Mouse (Mus musculus) forebrain, embryonic 11.5 days (tissue): ENCODE data around the gene Iqck. TPM values are rescaled to one million over a fixed set of nuclear protein-coding genes. Genes with fewer than 3 reads are reported as not detected.

Experiments used
- ATAC-seq: fragments of 200-750 bp; cut with Nextera tagmentation; replicated peaks from 2 replicates; pipeline ENCODE4 v1.8.0; 2017; ENCODE audit warnings: moderate TSS enrichment; ENCODE audit not compliant: low FRiP score
- DNase-seq: peaks from one replicate; pipeline ENCODE4 v3.0.0-alpha.2; 2017; ENCODE audit warnings: low spot score
- H3K27ac ChIP-seq: fragments of 300-500 bp; sonication (generic); 2 replicates; pipeline ENCODE4 v1.5.1; 2014; ENCODE audit warnings: low read depth, low read length
- H3K27me3 ChIP-seq: fragments of 300-500 bp; sonication (generic); 2 replicates; pipeline ENCODE4 v1.6.1; 2014; ENCODE audit warnings: mild to moderate bottlenecking, low read length, mixed read lengths; ENCODE audit not compliant: control insufficient read depth, insufficient read depth
- H3K36me3 ChIP-seq: fragments of 300-500 bp; sonication (generic); 2 replicates; pipeline ENCODE4 v1.6.1; 2014; ENCODE audit warnings: mild to moderate bottlenecking, low read length, moderate library complexity, mixed read lengths; ENCODE audit not compliant: control insufficient read depth, insufficient read depth
- H3K4me1 ChIP-seq: fragments of 300-500 bp; sonication (generic); replicated peaks from 2 replicates; pipeline ENCODE4 v1.6.1; 2014; ENCODE audit warnings: low read length, mixed read lengths; ENCODE audit not compliant: control insufficient read depth, insufficient read depth
- H3K4me2 ChIP-seq: fragments of 300-500 bp; sonication (generic); 2 replicates; pipeline ENCODE4 v1.6.1; 2014; ENCODE audit warnings: low read depth, mild to moderate bottlenecking, low read length, moderate library complexity, mixed read lengths; ENCODE audit not compliant: severe bottlenecking
- H3K4me3 ChIP-seq: fragments of 300-500 bp; sonication (generic); 2 replicates; pipeline ENCODE4 v1.5.1; 2014; ENCODE audit warnings: low read depth, low read length
- H3K9ac ChIP-seq: fragments of 300-500 bp; sonication (generic); 2 replicates; pipeline ENCODE4 v1.6.1; 2014; ENCODE audit warnings: low read length
- H3K9me3 ChIP-seq: fragments of 300-500 bp; sonication (generic); 2 replicates; pipeline ENCODE4 v1.6.1; 2016; ENCODE audit warnings: low read length, mixed read lengths; ENCODE audit not compliant: control insufficient read depth
- WGBS: fragments of 180-500 bp; shearing (Covaris S2); extraction: QIAGEN DNeasy Blood & Tissue Kit; methylation state at CpG from one replicate; pipeline ENCODE4 v1.1.7; 2014; 5-methylcytosine and 5-hydroxymethylcytosine counted together
- polyA plus RNA-seq: library from polyadenylated mRNA; unstranded; fragments of >200 nt; fragmentation: Nextera tagmentation; extraction: Ambion mirVana; gene quantifications from 2 replicates; pipeline ENCODE4 v1.2.1, GENCODE M21; 2014

Gene Iqck
- polyA plus RNA-seq, 1 experiment from 2014 or later: 2.8 TPM

DNA sequence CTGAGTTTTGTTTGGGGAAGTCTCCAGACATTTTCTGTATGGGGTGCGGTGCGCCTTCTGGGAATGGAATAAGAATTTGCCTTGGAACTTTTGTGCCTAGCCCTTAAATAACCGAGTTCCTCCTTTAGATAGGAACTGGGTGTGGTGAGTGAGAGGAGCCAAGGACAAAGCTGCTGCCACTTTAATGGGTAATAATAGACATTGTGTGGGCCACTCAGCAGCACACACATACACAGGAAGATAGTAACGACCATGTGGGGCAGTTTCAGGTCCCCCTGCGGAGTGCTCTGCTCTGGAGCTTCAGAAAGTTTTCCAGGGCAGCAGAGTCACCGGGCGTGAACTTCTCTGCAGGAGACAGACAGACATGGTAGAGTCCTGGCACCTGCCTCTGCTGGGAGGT is 34.2 kb upstream of the Iqck start:
- no peak overlapping the region for H3K4me3 ChIP-seq
- H3K36me3 ChIP-seq: no peaks in the 10 kb centered on the region
- no peaks in the 10 kb centered on the region for H3K4me1 ChIP-seq
- DNase-seq (no peak), ATAC-seq (no peak)
- no peak overlapping the region for H3K4me2 ChIP-seq
- 79% methylated on average over 7 of the region's 7 CpGs for WGBS
- no peak overlapping the region for H3K27ac ChIP-seq
- H3K9ac ChIP-seq: no peak overlapping the region
- H3K9me3 ChIP-seq: no peaks in the 10 kb centered on the region
- H3K27me3 ChIP-seq: no peaks in the 10 kb centered on the region

DNA sequence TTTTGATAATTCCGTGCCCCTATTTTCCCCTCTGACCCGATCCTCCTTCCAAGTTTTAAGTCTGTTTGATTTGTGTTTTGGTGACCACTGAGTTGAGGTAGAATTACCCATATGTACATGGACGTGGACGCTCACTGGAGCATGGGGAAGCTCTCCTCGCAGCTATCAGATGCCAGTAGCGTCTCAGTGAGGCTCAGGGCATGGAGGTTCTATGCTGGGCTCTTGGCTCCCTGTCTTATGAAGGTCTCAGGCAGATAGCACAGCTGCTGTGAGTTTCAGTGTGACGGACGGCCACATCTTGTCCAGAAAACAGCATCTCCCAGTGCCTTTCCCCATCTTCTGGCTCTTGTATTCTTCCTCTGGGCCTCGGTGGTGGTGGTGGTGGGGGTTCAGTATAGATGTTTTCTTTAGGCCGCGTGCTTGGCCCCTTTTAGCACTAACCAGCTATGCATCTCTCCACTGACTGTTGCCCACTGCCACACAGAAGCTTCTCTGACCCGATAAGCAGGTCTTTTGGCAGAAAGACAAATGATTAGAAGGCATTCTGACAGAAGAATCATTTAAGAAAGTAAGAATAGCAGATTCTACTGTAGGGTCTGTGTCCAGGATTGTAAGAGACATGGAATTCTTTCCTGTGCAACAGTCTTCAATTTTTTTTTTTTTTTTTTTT is 33.5 kb upstream of the Iqck start:
- no peak overlapping the region for H3K27ac ChIP-seq
- DNase-seq (no peak), ATAC-seq (no peak)
- H3K4me3 ChIP-seq: no peak overlapping the region
- no peaks in the 10 kb centered on the region for H3K4me1 ChIP-seq
- H3K4me2 ChIP-seq: no peak overlapping the region
- no peaks in the 10 kb centered on the region for H3K27me3 ChIP-seq
- H3K36me3 ChIP-seq: no peaks in the 10 kb centered on the region
- H3K9me3 ChIP-seq: no peaks in the 10 kb centered on the region
- WGBS: 92% methylated on average over 12 of the region's 12 CpGs
- H3K9ac ChIP-seq: no peak overlapping the region

DNA sequence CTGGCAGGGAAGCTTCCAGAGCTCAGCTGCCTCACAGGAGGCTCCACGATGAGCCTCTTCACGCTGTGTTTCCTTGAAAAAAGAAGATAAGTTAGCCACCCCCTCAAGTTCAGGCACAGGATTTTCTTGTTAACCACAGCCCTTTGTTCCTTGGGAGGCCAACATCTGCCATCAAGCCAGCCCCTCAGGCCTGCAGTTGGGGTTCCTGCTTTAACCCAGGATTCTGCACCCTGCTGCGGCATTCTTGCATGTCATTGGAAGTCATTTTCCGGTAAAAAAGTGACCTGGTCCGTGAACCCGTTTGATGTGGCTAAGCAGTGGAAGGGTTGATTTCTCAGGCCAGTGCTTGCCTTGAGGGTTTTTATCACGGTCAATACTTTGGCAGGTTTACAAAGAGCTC is 31.1 kb upstream of the Iqck start:
- H3K9ac ChIP-seq: no peak overlapping the region
- no peaks in the 10 kb centered on the region for H3K9me3 ChIP-seq
- no peaks in the 10 kb centered on the region for H3K27me3 ChIP-seq
- H3K4me2 ChIP-seq: no peak overlapping the region
- ATAC-seq (no peak), DNase-seq (no peak)
- no peaks in the 10 kb centered on the region for H3K36me3 ChIP-seq
- peaks cover 4% of the 10 kb centered on the region for H3K4me1 ChIP-seq
- H3K27ac ChIP-seq: no peak overlapping the region
- 65% methylated on average over 7 of the region's 7 CpGs for whole genome bisulfite sequencing
- H3K4me3 ChIP-seq: no peak overlapping the region

DNA sequence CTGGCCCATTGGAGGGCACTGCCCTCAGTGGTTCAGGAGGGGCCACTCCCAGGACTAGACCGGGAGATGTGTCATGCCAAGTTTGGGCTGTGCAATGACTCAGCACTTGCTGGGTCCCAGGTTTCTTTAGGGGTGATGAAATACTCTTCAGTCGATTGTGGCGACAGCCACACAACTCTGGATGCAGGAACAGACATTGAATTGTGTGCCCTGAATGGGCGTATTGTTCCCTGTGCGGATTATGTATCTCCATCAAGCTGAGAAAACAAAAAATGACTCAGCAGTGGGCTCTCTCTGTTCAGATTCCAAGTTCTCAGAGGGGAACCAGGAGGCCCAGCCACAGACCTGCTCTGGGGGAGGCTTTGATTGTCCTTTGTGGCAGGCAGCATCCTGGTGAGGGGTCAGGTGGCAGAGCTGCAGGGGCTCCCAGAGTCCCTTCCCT is 27.6 kb upstream of the Iqck start:
- Histone ChIP-seq H3K4me2 (no peak overlapping the region), H3K4me1 (peaks cover 4% of the 10 kb centered on the region), H3K27ac (peak overlapping the region; percentile 25; the same call in 1 of the 2 replicates), H3K9ac (no peak overlapping the region), H3K9me3 (no peaks in the 10 kb centered on the region), H3K36me3 (no peaks in the 10 kb centered on the region), H3K27me3 (no peaks in the 10 kb centered on the region), H3K4me3 (no peak overlapping the region)
- ATAC-seq: peak; percentile 71; the same call in 1 of the 2 replicates
- WGBS: 15% methylated on average over 5 of the region's 5 CpGs
- no peak for DNase-seq

DNA sequence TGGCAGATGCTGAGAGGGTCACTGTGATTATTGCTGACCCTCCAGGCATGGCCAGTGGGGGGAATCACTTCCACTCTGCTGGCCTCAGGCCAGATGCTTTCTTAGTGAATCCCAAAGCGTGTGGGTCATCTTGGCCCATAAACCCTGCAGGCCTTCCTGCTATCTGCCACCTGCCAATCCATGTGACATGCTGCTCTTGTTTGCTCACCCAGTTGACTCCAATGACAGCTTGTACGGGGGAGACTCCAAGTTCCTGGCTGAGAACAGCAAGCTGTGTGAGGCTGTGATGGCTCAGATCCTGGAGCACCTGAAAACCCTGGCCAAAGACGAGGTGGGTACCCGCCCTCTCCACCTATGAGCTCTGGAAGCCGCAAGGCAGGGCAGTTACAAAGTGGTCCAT is 17.7 kb upstream of the Iqck start:
- ATAC-seq: no peak
- no peak overlapping the region for H3K4me3 ChIP-seq
- no peak overlapping the region for H3K27ac ChIP-seq
- no peaks in the 10 kb centered on the region for H3K27me3 ChIP-seq
- H3K9me3 ChIP-seq: no peaks in the 10 kb centered on the region
- DNase-seq: no peak
- H3K4me2 ChIP-seq: no peak overlapping the region
- H3K4me1 ChIP-seq: no peaks in the 10 kb centered on the region
- H3K9ac ChIP-seq: no peak overlapping the region
- whole genome bisulfite sequencing: 90% methylated on average over 5 of the region's 5 CpGs
- peaks cover 4% of the 10 kb centered on the region for H3K36me3 ChIP-seq

DNA sequence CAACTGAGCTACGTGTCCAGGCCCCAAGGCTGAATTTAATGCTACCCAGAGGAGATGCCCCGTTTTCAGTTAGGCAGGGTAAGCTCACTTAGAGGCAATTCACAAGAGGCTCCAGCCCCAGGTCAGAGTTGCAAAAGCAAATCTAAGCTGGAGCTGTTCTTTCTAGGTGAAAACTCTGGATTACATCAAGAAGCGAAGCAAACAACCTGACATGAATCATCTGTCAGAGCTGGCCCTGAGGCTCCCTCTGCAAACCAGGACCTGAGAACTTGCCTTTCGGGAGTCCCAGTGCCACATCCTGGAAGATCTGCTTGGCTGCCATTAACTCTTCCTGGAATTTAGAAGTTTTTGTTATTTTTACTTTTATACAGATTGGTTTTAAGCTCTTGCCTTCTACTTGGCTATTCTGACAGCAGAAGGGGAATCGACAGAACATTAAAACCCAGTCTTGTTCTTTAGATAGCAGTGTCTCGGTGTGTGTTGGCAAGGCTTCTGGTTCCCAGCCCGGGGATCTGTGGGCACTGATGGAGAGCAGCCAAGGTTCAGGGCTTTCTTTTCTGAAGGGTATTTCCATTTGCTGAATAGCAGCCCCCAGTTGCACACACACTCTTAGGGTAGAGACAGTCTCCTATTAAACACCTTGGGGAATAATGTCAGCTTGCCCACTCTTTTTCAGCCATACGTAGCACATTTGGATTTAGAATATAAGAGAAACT is 14.4 kb upstream of the Iqck start:
- Histone ChIP-seq H3K4me1 (no peaks in the 10 kb centered on the region), H3K27me3 (no peaks in the 10 kb centered on the region), H3K27ac (no peak overlapping the region), H3K4me2 (no peak overlapping the region), H3K9ac (no peak overlapping the region), H3K9me3 (no peaks in the 10 kb centered on the region), H3K36me3 (peaks cover 8% of the 10 kb centered on the region), H3K4me3 (no peak overlapping the region)
- no peak for DNase-seq
- 89% methylated on average over 8 of the region's 8 CpGs for WGBS
- no peak for ATAC-seq

DNA sequence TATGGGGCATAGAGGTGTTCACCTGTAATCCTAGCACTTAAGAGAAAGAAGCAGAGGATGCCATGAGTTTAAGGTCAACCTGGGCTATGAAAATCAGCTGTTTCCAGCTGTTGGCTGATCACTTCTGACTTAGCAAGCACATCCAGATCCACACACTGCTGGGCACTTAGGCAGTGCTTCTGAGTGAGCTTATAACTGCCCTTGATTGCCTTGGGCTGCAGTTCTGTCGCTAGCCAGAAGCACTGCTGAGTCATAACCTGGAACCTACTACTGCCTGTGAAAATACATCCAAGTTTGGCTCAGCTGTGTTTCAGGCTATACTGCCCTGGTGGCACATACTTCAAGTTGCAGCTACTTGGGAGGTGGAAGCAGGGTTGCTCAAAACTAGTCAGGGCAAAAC is 13.8 kb upstream of the Iqck start:
- peaks cover 8% of the 10 kb centered on the region for H3K36me3 ChIP-seq
- H3K4me3 ChIP-seq: no peak overlapping the region
- no peaks in the 10 kb centered on the region for H3K27me3 ChIP-seq
- H3K4me1 ChIP-seq: no peaks in the 10 kb centered on the region
- H3K27ac ChIP-seq: no peak overlapping the region
- DNase-seq (no peak), ATAC-seq (no peak)
- H3K4me2 ChIP-seq: no peak overlapping the region
- no peak overlapping the region for H3K9ac ChIP-seq
- 85% methylated on average over 1 of the region's 1 CpGs for WGBS
- no peaks in the 10 kb centered on the region for H3K9me3 ChIP-seq

DNA sequence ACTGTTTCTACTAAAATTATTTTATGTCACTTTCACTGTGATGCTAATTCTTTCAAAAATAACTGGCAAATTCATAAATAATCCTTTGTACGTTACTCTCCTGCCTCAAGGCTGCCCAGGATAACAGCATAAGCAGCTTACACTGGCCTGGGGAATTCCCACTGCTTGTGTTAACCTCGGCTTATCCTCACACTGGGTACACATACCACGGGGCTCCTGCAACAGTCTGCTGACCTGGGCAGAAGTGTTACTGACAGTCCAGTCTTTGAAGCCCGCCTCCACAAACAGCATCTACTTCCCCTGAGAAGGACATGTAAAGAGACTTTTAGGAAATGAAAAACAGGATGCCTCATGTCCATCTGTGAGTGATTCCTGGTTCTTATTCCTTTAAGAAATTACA is 12.6 kb upstream of the Iqck start:
- 84% methylated on average over 4 of the region's 4 CpGs for WGBS
- Histone ChIP-seq H3K9me3 (no peaks in the 10 kb centered on the region), H3K4me2 (no peak overlapping the region), H3K36me3 (peaks cover 16% of the 10 kb centered on the region), H3K27ac (no peak overlapping the region), H3K4me3 (no peak overlapping the region), H3K27me3 (no peaks in the 10 kb centered on the region), H3K9ac (no peak overlapping the region), H3K4me1 (no peaks in the 10 kb centered on the region)
- DNase-seq: no peak
- no peak for ATAC-seq

DNA sequence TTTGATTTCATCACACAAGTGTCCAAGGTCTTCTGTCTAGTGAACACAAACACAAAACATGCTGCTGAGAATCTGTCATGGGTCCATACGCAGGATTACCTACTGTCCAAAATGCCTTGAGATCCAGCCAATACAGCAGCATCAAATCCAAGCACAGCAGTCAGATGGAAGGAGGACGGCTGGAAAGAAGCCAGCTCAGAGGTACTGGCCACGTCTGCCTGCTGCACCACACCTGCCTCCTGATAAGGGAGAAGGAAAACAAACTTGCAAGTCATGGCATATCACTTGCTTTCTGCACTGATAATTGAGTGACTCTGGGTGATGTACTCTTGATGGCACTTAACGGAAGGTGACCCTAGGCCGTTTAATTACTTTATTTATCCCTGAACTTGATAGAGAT is 10.4 kb upstream of the Iqck start:
- H3K4me2 ChIP-seq: no peak overlapping the region
- DNase-seq (no peak), ATAC-seq (no peak)
- no peaks in the 10 kb centered on the region for H3K4me1 ChIP-seq
- no peaks in the 10 kb centered on the region for H3K27me3 ChIP-seq
- no peak overlapping the region for H3K27ac ChIP-seq
- no peak overlapping the region for H3K9ac ChIP-seq
- peaks cover 12% of the 10 kb centered on the region; the same call in 1 of the 2 replicates for H3K36me3 ChIP-seq
- no peaks in the 10 kb centered on the region for H3K9me3 ChIP-seq
- H3K4me3 ChIP-seq: no peak overlapping the region
- 93% methylated on average over 5 of the region's 5 CpGs for WGBS
